Mouse (Mus musculus) lung, postnatal 14 days (tissue): Measurements from ENCODE around the gene Pgpep1l.
A peak's percentile ranks its signal among the peaks of the same experiment; 100 is the strongest.

ENCODE experiments used
- DNase-seq: peaks from one replicate; pipeline ENCODE4 v3.0.0; 2021

Pgpep1l gene

GRCm38 (mm10) chr7:68211883-68212282 lies 52.1 kb downstream of the Pgpep1l start:
- DNase-seq: no peak

GRCm38 (mm10) chr7:68210417-68210816 lies 53.6 kb downstream of the Pgpep1l start:
- DNase-seq: peak; percentile 51

GRCm38 (mm10) chr7:68209039-68209438 lies 55.0 kb downstream of the Pgpep1l start:
- no peak for DNase-seq

GRCm38 (mm10) chr7:68205776-68206427 lies 58.1 kb downstream of the Pgpep1l start:
- DNase-seq: no peak

- no peak for DNase-seq
These were observed 64.4 kb downstream of the Pgpep1l start for GRCm38 (mm10) chr7:68199609-68200008.

- no peak for DNase-seq
These were observed 69.9 kb downstream of the Pgpep1l start for GRCm38 (mm10) chr7:68193958-68194695.

GRCm38 (mm10) chr7:68189691-68190456 lies 74.2 kb downstream of the Pgpep1l start:
- no peak for DNase-seq

GRCm38 (mm10) chr7:68189211-68189610 lies 74.8 kb downstream of the Pgpep1l start:
- no peak for DNase-seq
